Mouse (Mus musculus) lung, adult 2 months (tissue): ENCODE measurements at regions not wholly inside any gene's neighbourhood (a gene's known extent, or its start where the extent isn't known, plus 50 kb on each side); places are given as distances from the start of the nearest gene placed in this dataset.

Experiments used
- CTCF ChIP-seq: fragments of 200-500 bp; IDR thresholded peaks from 2 replicates; pipeline ENCODE4 v1.5.1; 2011; ENCODE audit warnings: mild to moderate bottlenecking, low read length, control low read depth; ENCODE audit not compliant: insufficient read depth
- POLR2A ChIP-seq: fragments of 200-500 bp; IDR thresholded peaks from 2 replicates; pipeline ENCODE4 v1.6.1; 2011; ENCODE audit warnings: low read depth, mild to moderate bottlenecking, control low read depth, low read length, borderline replicate concordance; ENCODE audit errors: extremely low read depth

DNA sequence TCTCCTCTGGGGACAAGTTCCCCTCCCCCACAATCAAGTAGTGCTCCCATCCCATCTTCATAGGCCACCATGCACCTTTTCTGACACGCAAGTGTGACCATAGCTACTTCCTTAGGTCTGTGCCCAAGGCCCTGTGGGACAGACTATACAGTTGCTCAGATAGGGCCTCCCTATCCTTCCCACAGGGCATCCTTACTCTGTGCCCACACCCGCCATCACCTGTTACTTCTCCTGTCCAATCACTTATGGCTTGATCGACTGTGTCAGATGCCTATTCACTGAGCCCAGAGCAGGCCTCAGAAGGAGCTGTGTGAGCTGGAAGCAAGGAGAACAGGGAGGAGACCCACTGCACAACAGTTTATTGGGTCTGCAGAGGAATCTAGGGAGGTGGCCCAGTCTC, 56.6 kb upstream of the Lrpap1 start:
- TF ChIP-seq POLR2A = no peak
- TF ChIP-seq CTCF = no peak
